Mouse (Mus musculus) gastrocnemius, adult 2 months (tissue): ENCODE measurements at regions not wholly inside any gene's neighbourhood (a gene's known extent, or its start where the extent isn't known, plus 50 kb on each side); places are given as distances from the start of the nearest gene placed in this dataset.

Experiments
- DNase-seq: peaks from one replicate; pipeline ENCODE4 v3.0.0; 2022
- H3K27ac ChIP-seq: fragments of 200-600 bp; 2 replicates; pipeline ENCODE4 v1.8.1; 2022; ENCODE audit warnings: mild to moderate bottlenecking
- H3K4me3 ChIP-seq: fragments of 200-600 bp; 2 replicates; pipeline ENCODE4 v1.8.1; 2022; ENCODE audit warnings: mild to moderate bottlenecking, moderate library complexity
- CTCF ChIP-seq: fragments of 200-600 bp; IDR thresholded peaks from 2 replicates; pipeline ENCODE4 v1.8.1; 2022; ENCODE audit warnings: antibody characterized with exemption, mild to moderate bottlenecking, moderate library complexity
- intact Hi-C: fragments of 180-260 bp; cut with DNase I; formaldehyde crosslinking; loops from one replicate; pipeline ENCODE4 v1.15.1; 2025

DNA sequence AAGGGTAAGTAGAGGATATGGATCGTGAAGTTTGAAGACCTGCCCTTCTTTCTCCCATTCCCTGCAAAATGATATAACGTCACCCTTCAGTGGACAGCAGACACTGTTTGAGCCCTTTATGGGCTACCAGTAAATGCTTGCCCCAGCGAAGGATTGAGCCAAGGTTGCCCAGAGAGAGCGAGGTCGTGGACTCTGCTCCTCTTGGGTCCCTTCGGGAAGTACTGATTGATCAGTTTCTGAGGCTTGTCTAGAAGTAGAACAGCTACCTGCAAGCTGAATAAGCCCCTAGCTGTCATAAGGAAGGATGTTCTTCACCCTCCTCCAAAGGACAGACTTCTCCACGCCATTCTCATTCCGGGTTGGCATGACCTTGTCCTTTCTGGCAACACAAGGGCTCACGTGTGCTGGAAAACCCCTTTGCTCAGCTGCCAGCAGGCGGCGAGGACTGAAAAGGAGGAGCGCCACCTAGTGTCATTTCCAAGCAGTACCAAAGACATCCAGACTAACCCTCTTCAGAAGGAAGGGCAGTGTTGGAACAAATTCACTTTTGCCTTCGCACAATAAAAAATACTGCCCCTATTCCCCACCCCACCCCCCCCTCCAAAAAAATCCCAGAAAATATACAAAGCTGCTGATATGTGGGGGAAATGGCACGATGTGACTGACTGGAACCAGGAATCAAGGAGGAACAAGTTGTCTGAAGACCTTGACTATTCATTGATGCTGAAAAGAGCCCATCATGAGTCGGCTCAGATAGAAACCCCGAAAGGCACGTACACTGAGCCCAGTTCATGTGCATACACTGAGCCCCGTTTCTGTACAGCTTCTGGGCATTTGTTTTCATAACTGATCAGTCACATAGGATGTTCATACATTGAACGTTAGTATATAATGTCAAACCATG lies 274.8 kb upstream of the Pfn2 start:
- intact Hi-C loops = loop anchor here (1.0 to 5.0 kb wide), 3 partner anchors 150 to 458 kb away; no protein-coding TSS in a partner anchor
- peak; percentile 79 for DNase-seq
- TF ChIP-seq CTCF = peak; percentile 97
- H3K4me3 ChIP-seq = peak overlapping the region; percentile 54
- H3K27ac ChIP-seq = peak overlapping the region; percentile 62

DNA sequence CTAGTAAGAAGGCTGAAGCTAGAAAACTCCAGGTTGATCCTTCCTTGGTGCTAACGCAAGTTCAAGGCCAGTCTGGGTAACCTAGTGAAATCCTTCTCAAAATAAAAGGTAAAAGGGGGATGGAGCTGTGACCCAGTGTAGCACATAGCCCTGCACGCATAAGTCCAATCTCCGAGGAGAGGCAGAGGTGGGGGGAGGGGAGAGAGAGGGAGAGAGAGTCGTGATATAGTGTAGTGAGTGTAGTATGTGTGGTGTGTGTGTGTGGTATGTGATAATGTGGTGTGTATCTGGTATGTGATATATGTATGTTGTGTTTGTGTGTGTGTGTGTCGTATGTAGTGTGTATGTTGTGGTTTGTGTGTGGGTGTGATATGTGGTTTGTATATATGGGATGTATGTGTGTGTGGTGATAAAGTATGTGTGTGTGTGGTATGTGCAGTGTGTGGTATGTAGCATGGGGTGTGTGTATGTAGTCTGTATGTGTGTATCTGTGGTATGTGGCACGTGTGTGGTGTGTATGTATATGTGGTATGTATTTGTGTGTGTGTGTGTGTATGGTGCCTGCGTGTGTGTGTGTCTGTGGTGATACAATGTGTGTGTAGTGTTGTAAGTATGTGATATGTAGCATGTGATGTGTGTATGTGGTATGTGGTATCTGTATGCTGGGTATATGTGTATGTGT lies 275.7 kb upstream of the Pfn2 start:
- no peak for TF ChIP-seq CTCF
- Histone ChIP-seq H3K27ac (no peak overlapping the region), H3K4me3 (no peak overlapping the region)
- intact Hi-C loops = loop anchor here (2.0 to 5.0 kb wide), 2 partner anchors 151 to 459 kb away; no protein-coding TSS in a partner anchor
- DNase-seq = no peak

DNA sequence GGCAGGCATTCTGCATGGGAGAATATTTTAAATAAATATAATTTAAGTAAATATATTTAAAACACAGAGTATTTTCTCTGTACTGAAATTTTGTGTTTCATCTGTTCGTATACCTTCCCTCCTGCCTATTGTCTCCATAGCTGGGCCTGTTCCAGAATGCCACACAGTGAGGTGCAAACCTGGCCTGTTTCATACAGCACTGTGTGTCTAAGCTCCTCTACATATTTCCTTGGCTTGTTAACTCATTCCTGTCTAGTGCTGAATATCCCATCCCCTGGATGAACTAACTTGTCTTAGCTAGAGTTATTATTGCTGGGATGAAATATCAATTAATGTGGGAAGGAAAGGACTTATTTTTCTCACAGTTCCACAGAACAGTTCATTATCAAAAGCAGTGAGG lies 277.0 kb upstream of the Pfn2 start:
- no peak for DNase-seq
- no peak overlapping the region for H3K27ac ChIP-seq
- no peak overlapping the region for H3K4me3 ChIP-seq
- intact Hi-C loops = loop anchor here (5.0 kb wide), 1 partner anchor 153 kb away; no protein-coding TSS in a partner anchor
- no peak for TF ChIP-seq CTCF

DNA sequence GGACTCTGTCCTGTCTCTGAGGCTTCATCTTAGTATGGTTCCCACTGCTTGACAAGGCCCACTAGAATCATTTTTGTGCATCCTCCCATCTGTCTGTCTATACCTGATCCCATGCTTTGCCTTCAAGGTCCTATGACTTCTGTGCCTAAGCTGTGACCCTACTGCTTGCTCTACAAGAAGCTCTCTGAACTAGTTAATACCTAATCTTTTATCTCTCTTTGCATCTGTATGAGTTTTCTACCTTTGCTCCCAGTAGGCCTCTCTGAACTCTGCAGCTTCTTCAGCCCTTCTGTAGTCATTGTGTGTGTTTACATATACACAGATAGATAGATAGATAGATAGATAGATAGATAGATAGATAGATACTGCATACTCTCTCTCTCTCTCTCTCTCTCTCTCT lies 279.1 kb upstream of the Pfn2 start:
- H3K27ac ChIP-seq = no peak overlapping the region
- intact Hi-C loops = no loop called here
- H3K4me3 ChIP-seq = no peak overlapping the region
- no peak for TF ChIP-seq CTCF
- no peak for DNase-seq

DNA sequence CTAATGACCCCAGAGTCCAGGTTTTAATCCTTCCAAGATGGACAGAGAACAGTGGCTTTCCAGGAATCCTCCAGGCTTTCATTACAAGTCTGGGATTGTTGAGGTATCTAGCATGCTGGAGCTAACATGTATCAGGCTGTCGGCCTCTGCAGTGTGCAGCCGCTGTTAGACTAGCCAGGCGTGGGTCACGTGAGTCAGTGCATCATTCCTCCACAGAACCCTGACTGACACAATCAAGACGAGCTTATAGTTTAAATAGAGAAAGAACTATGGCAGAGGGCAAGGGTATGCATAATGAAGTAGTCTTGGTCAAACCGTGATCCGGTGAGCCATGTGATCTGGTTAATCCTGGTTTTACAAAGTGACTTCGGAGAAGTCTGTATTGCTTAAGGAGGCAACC lies 280.2 kb upstream of the Pfn2 start:
- no peak for DNase-seq
- Histone ChIP-seq H3K4me3 (no peak overlapping the region), H3K27ac (no peak overlapping the region)
- intact Hi-C loops = no loop called here
- no peak for TF ChIP-seq CTCF

DNA sequence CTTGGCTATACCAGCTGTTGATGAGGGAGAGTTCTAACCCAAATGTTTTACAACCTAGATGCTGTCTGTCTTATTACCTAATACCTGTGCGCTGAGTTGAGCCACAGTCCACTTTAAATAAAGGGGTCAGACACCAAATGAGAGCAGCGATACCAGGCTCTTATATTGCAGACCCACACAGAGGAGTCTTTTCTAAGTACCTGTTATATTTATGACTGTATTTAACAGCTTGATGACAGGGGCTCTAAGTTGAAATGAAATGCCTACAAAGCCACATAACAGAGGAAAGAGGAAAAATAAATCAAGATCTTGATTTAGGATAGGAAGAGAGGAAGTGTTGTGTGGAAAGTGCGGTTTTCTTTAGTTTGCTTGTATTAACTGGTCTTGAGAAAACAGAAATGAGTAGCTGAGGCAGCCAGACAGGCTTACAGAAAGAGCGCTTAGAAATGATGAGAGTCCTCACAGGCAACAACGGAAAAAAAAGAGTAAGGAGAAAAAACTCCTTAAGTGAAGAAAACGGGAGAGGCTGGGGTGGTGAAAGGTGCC lies 281.6 kb upstream of the Pfn2 start:
- TF ChIP-seq CTCF = no peak
- intact Hi-C loops = no loop called here
- H3K4me3 ChIP-seq = no peak overlapping the region
- H3K27ac ChIP-seq = no peak overlapping the region
- DNase-seq = no peak

DNA sequence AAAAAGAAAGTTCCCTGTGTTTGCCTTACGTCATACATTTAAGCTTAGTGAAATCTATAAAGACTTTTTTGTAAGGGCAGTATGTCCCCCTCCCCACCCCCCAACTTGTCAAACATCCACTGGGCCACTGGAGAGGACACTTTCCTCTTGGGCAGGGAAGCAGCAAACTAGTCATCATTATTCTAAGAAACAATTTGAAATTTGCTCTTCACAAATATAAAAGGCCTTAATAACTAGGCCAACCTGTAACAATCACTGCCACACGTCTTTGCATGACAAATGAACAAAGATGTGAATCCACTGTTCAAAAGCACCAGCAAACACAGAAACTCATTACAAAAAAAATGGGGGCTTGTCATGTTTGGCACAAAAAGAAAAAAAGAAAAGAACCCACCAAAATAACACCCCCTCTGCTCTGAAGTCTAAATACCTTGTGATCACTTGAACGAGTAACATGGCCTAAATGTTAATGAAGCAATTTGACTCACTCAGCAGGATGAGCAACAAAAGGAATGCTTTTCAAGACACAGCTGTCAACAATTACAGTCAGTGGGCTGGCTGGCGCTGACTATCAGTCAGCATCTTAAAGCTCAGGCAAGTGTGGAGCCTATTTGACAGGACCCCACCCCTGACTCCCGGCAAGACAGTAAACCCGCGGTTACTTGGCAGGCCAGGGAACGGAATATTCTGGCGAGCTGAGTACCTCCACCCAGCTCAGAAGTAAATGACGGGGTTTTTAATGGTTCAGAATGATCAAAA lies 278.7 kb upstream of the Tsc22d2 start:
- H3K27ac ChIP-seq = no peak overlapping the region
- H3K4me3 ChIP-seq = no peak overlapping the region
- TF ChIP-seq CTCF = no peak
- no peak for DNase-seq
- intact Hi-C loops = no loop called here

DNA sequence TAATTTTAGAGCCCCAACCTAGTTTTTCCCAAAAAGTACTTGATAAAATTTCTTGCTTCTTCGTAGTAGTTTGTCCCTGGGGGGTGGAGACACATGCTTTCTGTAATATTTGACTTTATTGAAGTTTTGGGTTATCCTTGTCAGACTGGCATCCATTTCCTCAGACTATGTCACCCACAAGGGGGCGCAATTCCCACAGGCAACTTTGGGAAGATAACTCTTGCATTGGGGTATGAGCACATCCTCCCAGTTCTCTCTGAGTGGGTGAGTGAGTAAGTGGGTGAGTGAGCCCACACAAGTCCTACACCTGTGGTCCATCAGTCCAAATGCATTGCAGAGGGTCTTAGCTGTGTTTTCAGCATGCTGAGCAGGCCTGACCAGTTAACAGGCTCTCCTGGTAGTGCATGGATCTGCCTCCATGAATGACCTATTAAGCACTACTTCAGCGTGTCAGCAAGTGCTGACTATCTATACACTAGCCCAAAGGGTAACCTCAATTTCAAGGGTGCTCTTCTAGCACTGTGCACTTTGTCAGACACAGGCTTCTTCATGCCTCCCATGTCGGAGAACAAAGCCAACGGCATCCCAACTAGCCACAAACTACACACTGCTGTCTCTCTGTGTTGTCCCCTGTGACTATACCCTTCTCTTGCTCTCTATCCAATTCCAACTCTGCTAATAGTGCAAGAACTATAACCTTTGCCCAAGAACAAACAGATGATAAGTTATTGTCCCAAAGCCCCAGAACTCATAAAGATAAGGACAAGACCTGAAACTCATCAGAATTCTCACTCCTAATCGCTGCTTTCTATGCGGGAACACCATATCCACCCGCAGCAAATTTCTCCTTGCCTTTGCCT lies 275.6 kb upstream of the Tsc22d2 start:
- peak; percentile 73 for TF ChIP-seq CTCF
- H3K27ac ChIP-seq = no peak overlapping the region
- intact Hi-C loops = no loop called here
- peak; percentile 46 for DNase-seq
- no peak overlapping the region for H3K4me3 ChIP-seq

DNA sequence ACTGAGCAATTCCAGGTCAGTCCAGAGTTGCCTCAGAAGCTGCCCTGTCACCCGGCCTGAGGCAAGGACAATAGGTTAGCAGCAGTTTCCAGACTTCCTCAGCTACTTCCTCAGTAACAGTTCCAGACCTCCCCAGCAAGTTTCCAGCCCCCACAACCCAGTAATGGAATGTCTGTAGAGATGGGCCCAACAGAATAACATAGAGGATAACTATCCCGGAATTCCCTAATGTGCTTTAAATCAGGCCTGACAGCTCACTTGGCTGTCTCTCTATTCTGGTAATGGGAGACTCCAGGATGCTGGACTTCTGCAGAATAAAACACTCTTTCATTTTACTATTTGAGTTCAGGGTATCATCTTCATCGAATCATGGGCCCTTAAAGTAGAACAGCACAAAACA lies 268.4 kb upstream of the Tsc22d2 start:
- DNase-seq = no peak
- H3K27ac ChIP-seq = no peak overlapping the region
- no peak for TF ChIP-seq CTCF

DNA sequence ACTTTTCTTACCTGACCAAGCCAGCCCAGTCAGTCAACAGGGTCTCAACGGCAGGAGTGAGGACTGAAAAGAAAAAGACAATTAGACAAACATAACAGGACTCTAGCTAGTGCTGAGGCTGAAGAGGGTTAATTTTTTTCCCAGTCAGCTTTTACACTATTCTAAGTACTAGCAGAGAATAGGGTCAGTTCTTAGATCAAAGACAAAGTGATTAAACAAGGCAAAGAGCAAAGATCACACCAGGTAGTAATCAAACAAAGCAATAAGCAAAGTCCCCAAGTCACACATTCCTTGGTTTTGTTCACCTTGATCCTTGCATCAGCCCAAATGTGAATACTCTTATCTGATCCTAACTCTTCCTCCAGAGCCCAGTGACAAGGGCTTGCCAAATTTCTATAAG lies 267.8 kb upstream of the Tsc22d2 start:
- intact Hi-C loops = no loop called here
- TF ChIP-seq CTCF = no peak
- Histone ChIP-seq H3K4me3 (no peak overlapping the region), H3K27ac (no peak overlapping the region)
- no peak for DNase-seq

More for the DNA sequence above, 268.4 kb upstream of the Tsc22d2 start:
- no peak overlapping the region for H3K4me3 ChIP-seq
- intact Hi-C loops = no loop called here

DNA sequence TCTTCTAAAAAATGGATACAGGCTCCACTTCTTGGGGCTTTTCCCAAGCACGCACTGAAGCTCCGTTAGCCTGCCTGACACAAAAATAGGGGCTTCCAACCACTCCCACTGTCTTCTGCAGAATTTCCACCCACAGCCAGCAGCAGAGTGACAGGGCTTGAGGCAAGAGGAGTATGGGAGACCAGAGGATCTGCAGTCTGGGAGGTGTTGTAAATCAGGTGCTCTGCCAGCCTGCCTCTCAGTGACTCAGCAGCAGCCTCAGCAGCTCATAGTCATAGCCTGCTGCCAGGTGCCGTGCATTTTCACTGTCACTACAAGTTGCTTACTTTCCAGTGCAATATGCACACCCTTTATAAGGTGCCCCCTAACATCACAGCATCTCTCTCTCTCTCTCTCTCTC lies 261.4 kb upstream of the Tsc22d2 start:
- intact Hi-C loops = no loop called here
- DNase-seq = no peak
- TF ChIP-seq CTCF = no peak
- H3K4me3 ChIP-seq = no peak overlapping the region
- no peak overlapping the region for H3K27ac ChIP-seq
